Mouse (Mus musculus): ENCODE data around the gene Ddx19a.
A peak's percentile ranks its signal among the peaks of the same experiment; 100 is the strongest.
"Not testable (repeated sequence)": the region's sequence is repeated elsewhere in the genome, so short reads cannot be mapped to it uniquely, and the experiment has no call there.

The Ddx19a gene

GRCm38 (mm10) chr8:110969910-110970770 lies 27.5 kb downstream of the Ddx19a start:
- DNase-seq, result peak; percentile 53

GRCm38 (mm10) chr8:110967326-110967725 lies 30.3 kb downstream of the Ddx19a start:
- peak; percentile 67 for DNase-seq

DNA sequence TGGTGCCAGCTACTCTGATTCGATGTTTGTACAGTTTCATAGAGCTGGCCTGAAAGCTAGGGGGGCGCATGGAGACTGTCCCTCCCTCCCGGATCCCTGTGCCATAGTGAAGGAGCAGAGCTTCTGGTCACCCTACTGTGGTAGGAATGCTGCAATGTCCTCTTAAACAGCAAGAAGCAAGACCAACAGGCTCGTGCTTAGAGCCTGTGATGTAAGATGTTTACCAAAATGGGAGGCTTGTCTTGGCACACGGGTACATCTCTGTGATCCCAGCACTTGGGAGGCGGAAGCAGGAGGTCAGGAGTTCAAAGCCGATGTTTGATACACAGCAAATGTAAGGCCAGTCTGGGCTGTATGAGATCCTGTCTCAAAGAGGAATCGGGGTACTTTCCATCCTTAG lies 31.0 kb downstream of the Ddx19a start:
- no peak for DNase-seq

- peak; percentile 79 for DNase-seq
Observed at GRCm38 (mm10) chr8:110965594-110965993, 32.0 kb downstream of the Ddx19a start.

DNA sequence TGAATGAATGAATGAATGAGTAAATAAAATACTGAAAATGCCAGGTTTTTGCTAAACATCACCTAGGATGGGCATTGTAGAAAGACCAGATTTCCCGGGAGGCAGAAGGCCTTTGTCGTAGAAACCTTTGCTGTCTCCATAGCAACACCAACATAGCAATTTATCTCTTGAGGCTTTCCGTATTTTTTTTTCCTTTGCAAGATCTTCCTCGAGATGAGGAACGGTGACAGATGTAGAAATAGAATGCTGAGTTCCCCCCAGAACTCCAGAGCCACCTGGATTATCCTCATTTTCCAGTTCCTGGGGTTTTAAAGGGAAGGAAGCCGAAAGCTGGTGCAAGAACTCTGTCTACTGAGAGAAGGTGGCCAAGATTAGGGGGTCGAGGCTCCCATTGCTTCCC lies 32.9 kb downstream of the Ddx19a start:
- no peak for DNase-seq

GRCm38 (mm10) chr8:110963051-110963450 lies 34.5 kb downstream of the Ddx19a start:
- no peak for DNase-seq

DNA sequence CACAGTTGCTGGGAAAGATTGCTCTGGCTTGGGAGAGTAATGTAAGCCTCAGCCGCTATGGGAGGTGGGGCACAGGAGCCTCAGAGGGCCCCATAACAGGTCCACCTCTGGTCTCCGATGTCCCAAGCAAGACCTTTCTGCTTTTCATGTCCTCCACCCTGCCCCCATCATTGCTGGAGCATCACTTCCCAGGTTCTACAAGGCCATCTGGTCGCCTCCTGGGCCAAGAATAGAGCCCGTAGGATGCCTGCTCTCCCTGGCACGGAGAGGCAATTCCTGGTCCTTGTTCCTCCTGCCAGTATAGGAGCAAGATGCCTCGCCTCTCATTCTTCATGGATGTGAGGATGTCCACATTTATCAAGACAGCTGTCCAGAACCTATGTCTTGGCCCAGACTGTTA lies 37.7 kb downstream of the Ddx19a start:
- peak; percentile 90 for DNase-seq

GRCm38 (mm10) chr8:110959071-110959780 lies 38.4 kb downstream of the Ddx19a start:
- DNase-seq, result peak; percentile 85

- not testable (repeated sequence) for DNase-seq
Observed at GRCm38 (mm10) chr8:110958553-110958952, 39.0 kb downstream of the Ddx19a start.

DNA sequence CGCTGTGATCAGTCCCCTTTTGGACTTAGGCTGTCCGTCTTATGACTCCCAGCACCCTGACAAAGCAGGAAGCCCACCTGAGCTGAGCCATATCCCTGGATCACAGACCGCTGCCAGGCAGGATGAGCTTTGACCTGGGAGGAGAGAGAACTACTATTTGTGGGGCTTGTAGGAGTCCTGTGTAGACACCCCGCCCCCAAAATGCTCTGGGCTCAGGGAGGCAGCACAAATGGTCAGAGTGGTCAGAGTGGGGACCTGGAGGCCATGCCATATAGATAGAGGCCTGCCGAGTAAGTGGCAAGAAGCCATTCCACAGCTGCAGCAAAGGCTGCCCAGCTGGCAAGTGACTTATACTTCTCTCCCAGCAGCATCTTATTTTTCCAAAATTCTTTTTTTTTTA lies 39.5 kb downstream of the Ddx19a start:
- DNase-seq, result peak; percentile 53

GRCm38 (mm10) chr8:110957471-110957870 lies 40.1 kb downstream of the Ddx19a start:
- peak; percentile 76 for DNase-seq

GRCm38 (mm10) chr8:110956619-110957450 lies 40.8 kb downstream of the Ddx19a start:
- peak; percentile 68 for DNase-seq

GRCm38 (mm10) chr8:110954776-110955175 lies 42.8 kb downstream of the Ddx19a start:
- no peak for DNase-seq

- DNase-seq, result no peak
Observed at GRCm38 (mm10) chr8:110950065-110950484, 47.5 kb downstream of the Ddx19a start.

GRCm38 (mm10) chr8:110945716-110946115 lies 51.9 kb downstream of the Ddx19a start:
- DNase-seq, result no peak

- no peak for DNase-seq
Observed at GRCm38 (mm10) chr8:110944276-110944876, 53.2 kb downstream of the Ddx19a start.

GRCm38 (mm10) chr8:110941453-110941948 lies 56.1 kb downstream of the Ddx19a start:
- DNase-seq, result peak; percentile 80

DNA sequence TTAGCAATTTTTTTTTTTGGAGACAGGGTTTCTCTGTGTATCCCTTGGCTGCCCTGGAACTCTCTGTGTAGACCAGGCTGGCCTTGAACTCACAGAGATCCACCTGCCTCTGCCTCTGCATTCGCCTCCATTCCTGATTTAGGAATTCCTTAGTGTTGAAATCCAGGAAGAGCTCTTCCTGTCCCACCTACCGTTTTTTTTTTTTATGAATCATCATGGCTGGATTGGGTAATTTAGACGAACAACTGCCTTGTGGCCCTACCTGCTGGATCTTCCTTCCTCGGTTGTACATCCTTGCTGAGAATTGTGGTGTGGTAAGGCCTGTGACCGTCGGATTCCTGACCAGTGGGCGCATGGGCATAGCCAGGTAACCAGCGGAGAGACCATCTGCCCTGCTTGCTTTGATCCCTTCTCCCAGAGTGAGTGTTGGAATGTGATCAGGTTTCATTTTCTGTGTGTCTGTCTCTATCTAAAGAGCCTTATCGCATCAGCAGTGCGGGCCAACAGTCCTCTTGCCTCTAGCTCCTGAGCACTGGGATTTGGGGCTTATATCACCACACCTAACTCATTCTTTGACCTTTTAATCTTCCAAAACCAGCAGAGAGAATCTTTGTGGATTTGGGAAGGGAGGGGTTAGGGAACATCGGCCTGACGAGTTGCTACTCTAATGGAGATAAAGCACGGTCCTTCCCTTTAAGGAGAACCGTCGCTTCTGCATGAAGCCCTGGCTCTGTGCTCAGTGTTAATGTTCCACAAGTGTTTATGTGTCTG lies 56.7 kb downstream of the Ddx19a start:
- DNase-seq, result peak; percentile 81

DNA sequence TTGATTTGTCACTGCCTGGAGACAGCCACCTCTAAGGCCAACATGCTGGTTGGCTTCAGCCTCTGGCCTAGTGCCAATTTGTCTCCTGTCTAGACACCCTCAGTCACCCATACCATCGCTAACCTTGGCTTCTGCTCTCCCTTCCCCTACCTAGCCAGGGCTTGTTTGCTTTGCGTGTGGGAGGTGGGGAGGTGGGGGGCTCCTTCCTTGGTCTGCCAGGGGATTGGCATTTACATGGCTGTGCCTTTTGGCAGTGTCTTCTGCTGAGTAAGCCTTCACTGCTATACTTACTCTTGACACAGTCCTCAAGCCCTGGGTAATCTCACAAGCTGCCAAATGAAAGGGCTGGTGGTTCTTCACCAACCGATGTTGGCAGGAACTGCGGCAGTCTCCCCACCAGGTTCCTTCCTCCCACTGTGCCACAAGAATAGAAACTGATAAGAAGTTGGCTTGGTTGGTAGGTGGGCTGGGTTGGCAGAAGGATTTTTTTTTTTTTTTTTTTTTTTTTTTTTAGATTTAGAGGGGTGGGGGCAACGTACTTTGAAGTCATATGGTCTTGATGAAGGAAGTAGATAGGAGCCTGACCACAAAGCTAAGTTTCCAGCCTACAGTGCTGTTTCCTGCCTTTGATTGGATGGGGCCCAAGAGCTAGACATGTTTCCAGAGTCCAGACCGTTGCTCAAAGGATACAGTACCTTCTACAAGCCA lies 58.6 kb downstream of the Ddx19a start:
- DNase-seq, result peak; percentile 71

DNA sequence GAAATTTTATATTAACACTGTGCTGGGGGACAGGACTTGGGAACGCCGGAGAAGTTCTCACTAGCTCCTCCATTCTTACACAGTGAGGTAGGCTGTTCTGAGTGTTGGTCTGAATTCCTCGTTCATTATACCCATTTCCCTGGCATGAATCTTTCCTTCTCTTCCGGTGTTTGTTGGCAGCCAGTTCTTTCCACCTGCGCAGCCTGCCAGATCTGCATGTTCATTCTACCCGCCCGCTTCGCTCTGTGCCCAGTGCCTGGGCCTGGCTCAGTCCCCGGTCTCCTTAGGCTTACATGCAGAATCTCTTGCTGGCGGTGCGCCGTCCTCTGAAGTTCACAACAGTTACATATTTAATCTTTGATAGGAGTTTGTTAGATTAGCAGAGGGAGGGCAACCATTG lies 61.4 kb downstream of the Ddx19a start:
- peak; percentile 56 for DNase-seq

GRCm38 (mm10) chr8:110933272-110933671 lies 64.3 kb downstream of the Ddx19a start:
- no peak for DNase-seq
